Mouse (Mus musculus) brain, embryonic 14.5 days (tissue): ENCODE measurements around the gene Cdc42ep3. TPM values are rescaled to one million over a fixed set of nuclear protein-coding genes. Genes with fewer than 3 reads are reported as not detected.

Experiments used
- DNase-seq: peaks from one replicate; pipeline ENCODE4 v3.0.0-alpha.2; 2011; ENCODE audit warnings: low read depth
- CTCF ChIP-seq: fragments of 200-500 bp; IDR thresholded peaks from 2 replicates; pipeline ENCODE4 v1.5.1; 2012; ENCODE audit warnings: inconsistent platforms, mild to moderate bottlenecking, moderate library complexity, borderline replicate concordance; ENCODE audit not compliant: insufficient read depth, insufficient read length; ENCODE audit errors: extremely low read depth
- POLR2A ChIP-seq: fragments of 200-500 bp; IDR thresholded peaks from 2 replicates; pipeline ENCODE4 v1.6.1; 2012; ENCODE audit warnings: mild to moderate bottlenecking, inconsistent platforms, borderline replicate concordance; ENCODE audit not compliant: poor library complexity, insufficient read depth, insufficient read length, severe bottlenecking; ENCODE audit errors: extremely low read depth
- polyA plus RNA-seq: library from polyadenylated mRNA; depleted of rRNA; stranded (reverse); fragments of >200 nt; gene quantifications from 2 replicates; pipeline ENCODE4 v1.2.3, GENCODE M21; 2012

Cdc42ep3 gene
- polyA plus RNA-seq, 1 experiment, result 27.9 TPM

DNA sequence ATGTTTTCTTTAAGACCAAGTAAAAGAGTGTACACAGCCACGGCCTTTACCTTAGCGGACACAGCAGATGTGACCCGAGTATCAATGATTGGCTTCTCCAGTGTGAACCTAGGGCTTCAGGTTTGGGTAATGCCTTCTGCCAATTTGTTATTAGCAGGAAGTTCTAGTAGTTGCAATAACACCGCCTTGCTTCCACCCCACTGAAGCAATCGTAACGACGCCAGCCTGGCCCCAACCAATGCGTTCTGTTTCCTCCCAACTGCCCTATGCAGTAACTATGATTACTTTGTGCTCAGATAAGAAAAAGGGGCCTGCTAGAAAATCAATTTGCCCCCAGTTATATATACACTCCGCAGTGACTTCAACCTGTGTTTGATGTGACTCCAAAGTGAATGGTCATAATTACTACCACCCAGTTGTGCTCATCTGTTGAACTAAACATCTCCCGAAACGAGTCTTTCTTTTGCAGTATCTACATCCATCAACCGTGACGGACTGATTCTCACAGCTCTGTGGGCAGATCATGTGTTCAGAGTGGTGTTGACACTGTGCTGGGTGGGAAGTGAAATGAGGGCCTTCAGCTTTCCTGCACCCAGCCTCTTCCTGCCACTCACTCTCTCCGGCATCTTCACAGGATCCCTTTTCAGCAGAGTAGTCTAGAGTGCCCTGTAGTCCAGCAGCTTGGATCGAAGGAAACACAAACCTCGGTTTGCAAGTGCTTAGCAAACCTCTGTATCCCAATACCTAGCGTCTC, 51.0 kb downstream of the Cdc42ep3 start:
- no peak for DNase-seq
- TF ChIP-seq POLR2A (no peak), CTCF (no peak)

DNA sequence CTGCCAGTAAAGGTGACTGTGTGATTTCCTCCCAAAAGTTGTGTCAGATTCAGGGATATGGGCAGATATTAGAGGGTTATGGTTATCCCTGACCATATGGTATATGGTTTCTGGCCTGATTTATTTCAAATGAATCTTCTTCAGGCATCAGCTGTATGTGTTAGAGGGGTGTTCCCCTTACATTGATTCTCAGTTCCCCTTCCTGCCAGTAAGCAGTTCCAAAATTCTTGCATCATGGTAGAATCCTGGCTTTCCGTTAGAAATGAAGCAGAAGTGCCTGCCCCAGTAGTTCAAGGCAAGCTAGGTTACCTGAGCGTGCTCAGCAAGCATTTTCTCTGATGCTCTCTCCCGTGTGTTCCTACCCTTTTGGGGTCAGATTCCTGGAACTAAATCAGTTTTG, 51.7 kb downstream of the Cdc42ep3 start:
- DNase-seq, result no peak
- no peak for TF ChIP-seq POLR2A
- TF ChIP-seq CTCF, result no peak

DNA sequence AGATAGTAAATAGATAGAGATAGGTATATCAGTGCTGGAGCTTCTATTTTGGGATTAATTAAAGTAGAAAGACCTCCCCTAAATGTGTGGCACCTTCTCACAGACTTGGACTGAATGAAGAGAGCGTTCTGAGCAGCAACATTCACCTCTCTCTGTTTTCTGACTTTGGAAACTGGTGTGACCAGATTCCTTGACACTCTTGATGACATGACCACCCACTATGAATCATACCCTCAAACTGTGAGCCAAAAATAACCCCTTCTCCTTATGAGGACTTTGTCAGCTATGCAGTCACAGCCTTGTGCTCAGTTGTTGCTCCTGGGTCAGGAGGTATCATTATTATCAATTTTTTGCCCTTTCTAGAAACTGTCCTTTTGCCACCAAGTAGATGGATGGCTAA, 55.0 kb downstream of the Cdc42ep3 start:
- no peak for DNase-seq
- no peak for TF ChIP-seq CTCF
- no peak for TF ChIP-seq POLR2A

DNA sequence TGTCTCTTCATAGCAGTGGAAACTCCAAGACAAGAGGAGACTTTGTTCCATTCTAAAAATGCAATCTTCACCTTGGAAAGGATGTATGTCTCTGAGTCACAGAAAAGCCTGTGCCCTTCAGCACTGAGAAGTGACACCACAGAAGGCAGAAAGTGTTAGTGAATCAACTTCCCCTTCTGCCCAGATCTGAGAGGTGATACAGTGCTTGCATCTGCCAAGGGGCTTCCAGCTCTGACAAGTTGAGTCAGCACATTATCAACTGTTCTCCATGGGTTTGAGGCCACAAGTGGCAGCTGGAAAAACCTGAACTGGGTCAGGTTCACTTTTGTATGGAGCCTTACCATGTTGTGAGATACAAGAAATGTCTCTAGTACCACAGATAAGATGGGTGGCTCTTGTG, 55.9 kb downstream of the Cdc42ep3 start:
- TF ChIP-seq POLR2A (no peak), CTCF (no peak)
- no peak for DNase-seq

DNA sequence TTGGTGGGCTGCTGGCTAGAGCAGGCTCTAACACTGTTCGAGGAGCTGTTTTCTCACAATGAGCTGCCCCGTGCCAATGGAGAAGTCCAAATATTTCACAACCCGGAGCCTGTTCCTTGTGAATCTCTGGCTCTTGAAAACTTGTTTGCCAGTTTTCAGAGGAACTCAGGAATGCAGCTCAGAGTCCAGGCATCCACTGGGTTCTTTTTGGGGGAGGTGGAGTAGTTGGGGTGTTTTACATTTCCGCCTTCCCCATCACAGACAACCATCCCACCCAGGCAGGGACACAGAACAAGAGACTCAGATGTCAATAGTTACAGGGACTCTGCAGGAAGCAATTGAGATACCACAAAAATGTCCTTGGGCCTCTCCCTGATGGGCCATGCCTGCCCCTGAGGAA, 59.0 kb downstream of the Cdc42ep3 start:
- no peak for DNase-seq
- TF ChIP-seq CTCF, result no peak
- TF ChIP-seq POLR2A, result no peak

DNA sequence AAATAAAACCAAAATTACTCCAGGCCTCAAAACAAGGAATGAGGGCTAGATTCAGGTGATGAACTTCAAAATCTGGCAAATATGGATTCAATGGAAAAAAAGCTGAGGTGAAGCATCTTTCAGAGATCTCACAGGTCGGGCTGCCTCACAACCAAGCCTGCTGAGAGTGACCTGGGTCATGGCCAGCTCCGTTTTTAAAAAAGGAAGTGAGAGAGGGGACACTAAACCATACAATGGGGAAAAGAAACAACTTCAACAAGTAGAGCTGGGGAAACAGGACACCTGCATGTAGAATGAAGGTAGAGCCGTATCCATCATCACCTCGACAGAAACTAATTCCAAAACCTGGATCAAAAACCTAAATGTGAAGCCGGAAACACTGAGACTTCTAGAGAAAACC, 63.2 kb downstream of the Cdc42ep3 start:
- no peak for DNase-seq
- TF ChIP-seq POLR2A (no peak), CTCF (no peak)

DNA sequence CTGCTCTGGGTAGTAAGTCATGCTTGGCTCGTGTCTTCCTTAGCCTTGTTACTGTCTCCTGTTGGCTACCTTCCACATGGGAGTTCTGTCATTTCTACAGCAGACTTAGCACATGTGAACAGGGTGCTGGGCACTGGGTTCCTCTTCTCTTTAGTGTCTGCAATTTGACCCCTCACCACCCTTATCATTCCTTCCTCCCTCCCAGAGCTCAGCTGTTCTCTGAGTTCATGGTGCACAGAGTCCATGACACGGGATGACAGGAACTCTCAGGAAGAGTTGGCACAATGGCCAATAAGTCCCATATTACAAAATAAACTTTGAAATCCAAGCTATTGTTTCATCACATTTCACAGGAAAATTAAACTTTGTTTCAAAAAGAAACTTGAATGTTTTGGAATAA, 64.2 kb downstream of the Cdc42ep3 start:
- TF ChIP-seq CTCF (no peak), POLR2A (no peak)

DNA sequence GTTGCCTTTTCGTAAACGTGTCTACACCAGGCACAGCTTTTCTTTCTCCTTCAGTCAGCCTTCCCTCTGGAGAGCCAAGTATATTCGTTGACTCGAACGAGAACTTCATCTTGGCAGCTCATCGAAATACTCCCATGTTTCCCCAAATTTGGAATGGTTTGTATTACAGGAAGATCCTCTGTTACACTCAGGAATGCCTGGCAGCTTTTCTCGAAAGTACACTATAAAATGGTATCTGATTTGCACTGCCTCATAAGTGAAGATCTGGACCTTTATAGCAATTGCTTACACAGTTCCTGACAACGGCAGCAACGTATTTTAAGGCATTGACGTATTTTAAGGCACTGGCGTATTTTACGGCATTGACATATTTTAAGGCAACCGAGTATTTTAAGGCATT, 67.6 kb downstream of the Cdc42ep3 start:
- TF ChIP-seq CTCF (no peak), POLR2A (no peak)
- no peak for DNase-seq

More for the DNA sequence above, 64.2 kb downstream of the Cdc42ep3 start:
- no peak for DNase-seq

DNA sequence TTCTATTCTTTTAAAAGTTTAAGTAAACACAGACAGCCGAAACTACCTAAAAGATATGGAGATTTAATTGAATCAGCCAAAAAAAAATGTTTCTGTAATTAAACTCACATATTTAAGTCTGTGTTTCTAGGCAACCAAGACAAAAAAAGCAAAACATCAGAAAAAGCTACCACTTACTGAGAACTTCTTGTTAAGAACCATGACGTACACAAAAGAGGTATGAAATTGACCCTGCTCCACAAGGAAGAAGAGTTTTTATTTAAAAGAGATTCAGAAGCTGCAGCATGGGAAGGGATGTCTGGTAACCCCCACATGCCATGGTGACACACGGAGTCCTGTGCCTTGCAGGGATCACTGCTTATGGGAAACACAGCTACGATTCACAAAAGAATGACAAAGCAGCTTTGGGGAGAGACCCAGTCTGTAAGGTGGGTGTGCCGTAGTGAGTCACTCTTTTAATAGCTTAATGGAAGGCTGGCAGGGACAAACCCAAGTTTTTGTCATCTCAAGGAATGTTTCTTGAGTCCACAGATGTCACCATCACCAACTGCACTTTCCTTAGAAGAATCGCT, 69.8 kb downstream of the Cdc42ep3 start:
- no peak for TF ChIP-seq CTCF
- no peak for TF ChIP-seq POLR2A
- no peak for DNase-seq
